In the genomic region with DNA sequence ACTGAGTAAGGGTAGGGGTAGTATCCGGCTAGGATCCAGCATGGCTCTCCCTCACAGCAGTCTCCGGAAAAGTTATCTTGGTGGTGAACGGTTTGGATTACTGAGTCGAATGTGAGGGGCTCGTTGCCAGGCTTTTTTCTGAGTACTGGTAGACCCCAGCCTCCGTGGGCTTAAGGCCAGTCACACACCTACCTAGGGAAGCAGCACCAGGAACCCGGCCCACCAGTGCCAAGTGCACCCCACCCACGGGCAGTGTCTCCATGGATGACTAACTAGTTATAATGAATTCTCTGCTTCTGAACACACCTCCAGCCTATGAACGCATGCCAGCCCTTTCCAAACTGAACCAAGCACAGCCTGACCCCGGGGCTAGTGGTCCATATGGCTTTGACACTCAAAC, we compare ENCODE assay signal across 9 mouse cellular contexts. TPM values are rescaled to one million over a fixed set of nuclear protein-coding genes. Genes with fewer than 3 reads are reported as not detected.
DNase-seq lines count a peak whose midpoint lies in the region; ATAC-seq and TF ChIP-seq lines count a peak whose summit lies in the region.
"Had no signal": no experiment of that assay in that cellular context is flagged by ENCODE, and none has a peak within 500 bp of the region (broad histone marks: within the 10 kb centered on the region; RNA-seq: fewer than 3 reads in every experiment).

No protein-coding gene starts in this region.

- H3K4me2 ChIP-seq in heart, embryonic 15.5 days = peak overlapping the region; percentile 100
- peak overlapping the region; percentile 98 for H3K4me2 ChIP-seq in limb, embryonic 12.5 days
- H3K4me2 ChIP-seq in stomach, embryonic 16.5 days (ENCODE audit: low read depth, low read length) = peak overlapping the region; percentile 100

- no peaks in the 10 kb centered on the region for H3K79me2 ChIP-seq in heart, adult 2 months (replicated peaks; ENCODE audit: control insufficient read depth, insufficient read depth, low read length)

- H3K36me3 ChIP-seq in heart, embryonic 15.5 days = no peaks in the 10 kb centered on the region
- no peaks in the 10 kb centered on the region for H3K36me3 ChIP-seq in heart, adult 2 months (ENCODE audit: control insufficient read depth, insufficient read depth, low read length)
- no peaks in the 10 kb centered on the region for H3K36me3 ChIP-seq in limb, embryonic 12.5 days
- no peaks in the 10 kb centered on the region for H3K36me3 ChIP-seq in stomach, embryonic 16.5 days (ENCODE audit: control insufficient read depth, insufficient read depth, low read length)

- H3K4me3 ChIP-seq in heart, embryonic 15.5 days = peak overlapping the region; percentile 69
- H3K4me3 ChIP-seq in heart, adult 2 months = no peak overlapping the region
- peak overlapping the region; percentile 88 for H3K4me3 ChIP-seq in cortical plate, adult 2 months (ENCODE audit: insufficient read depth, low read length)
- H3K4me3 ChIP-seq in limb, embryonic 12.5 days (replicated peaks) = peak overlapping the region; percentile 66
- peak overlapping the region; percentile 67 for H3K4me3 ChIP-seq in stomach, embryonic 16.5 days (replicated peaks; ENCODE audit: low read length)
- H3K4me3 ChIP-seq: myocyte had no signal

- no peak for TF ChIP-seq CTCF in heart, adult 2 months (IDR thresholded peaks at IDR 0.05)
- TF ChIP-seq CTCF in cortical plate, adult 2 months (IDR thresholded peaks at IDR 0.05; ENCODE audit: extremely low read depth, insufficient read depth, low read length) = no peak

- no peak overlapping the region for H3K9ac ChIP-seq in heart, embryonic 15.5 days
- H3K9ac ChIP-seq in heart, adult 2 months (ENCODE audit: low read depth, low read length) = no peak overlapping the region
- peak overlapping the region; percentile 72; the same call in 1 of the 2 replicates for H3K9ac ChIP-seq in limb, embryonic 12.5 days (replicated peaks)
- H3K9ac ChIP-seq in stomach, embryonic 16.5 days (ENCODE audit: low read length) = peak overlapping the region; percentile 75; the same call in 1 of the 2 replicates

- no peak for DNase-seq in heart, adult 2 months
- DNase-seq in frontal cortex, adult 2 months (ENCODE audit: extremely low spot score in 1 of 2, low spot score in 1 of 2) = peak; percentile 28 to 80
- DNase-seq in thymus, postnatal 0 days (ENCODE audit: low spot score) = no peak

- H3K27me3 ChIP-seq in heart, embryonic 15.5 days = peaks cover 91% of the 10 kb centered on the region
- H3K27me3 ChIP-seq in heart, adult 2 months (ENCODE audit: control insufficient read depth, insufficient read depth, low read length) = peaks cover 13% of the 10 kb centered on the region
- peaks cover 85% of the 10 kb centered on the region for H3K27me3 ChIP-seq in limb, embryonic 12.5 days
- H3K27me3 ChIP-seq in stomach, embryonic 16.5 days (ENCODE audit: control insufficient read depth, insufficient read depth, low read length) = peaks cover 70% of the 10 kb centered on the region

- WGBS in heart, embryonic 15.5 days = 7% methylated on average over 10 of the region's 10 CpGs
- 11% methylated on average over 10 of the region's 10 CpGs for WGBS in heart, adult 2 months
- 11% methylated on average over 10 of the region's 10 CpGs for WGBS in limb, embryonic 12.5 days
- WGBS in stomach, embryonic 16.5 days = 6% methylated on average over 10 of the region's 10 CpGs

- no peak for TF ChIP-seq EP300 in heart, adult 2 months (IDR thresholded peaks at IDR 0.05; ENCODE audit: insufficient read depth, low read depth, low read length)

- peaks cover 27% of the 10 kb centered on the region for H3K4me1 ChIP-seq in heart, embryonic 15.5 days (replicated peaks)
- H3K4me1 ChIP-seq in heart, adult 2 months (ENCODE audit: control insufficient read depth, insufficient read depth, low read length) = no peaks in the 10 kb centered on the region
- no peaks in the 10 kb centered on the region for H3K4me1 ChIP-seq in cortical plate, adult 2 months (ENCODE audit: control insufficient read depth, insufficient read depth, low read length)
- peaks cover 22% of the 10 kb centered on the region for H3K4me1 ChIP-seq in limb, embryonic 12.5 days (replicated peaks)
- peaks cover 6% of the 10 kb centered on the region for H3K4me1 ChIP-seq in stomach, embryonic 16.5 days (ENCODE audit: control insufficient read depth, insufficient read depth, low read length)

- TF ChIP-seq POLR2A in heart, adult 2 months (IDR thresholded peaks at IDR 0.05; ENCODE audit: insufficient read depth, low read depth, low read length) = no peak
- no peak for TF ChIP-seq POLR2A in cortical plate, adult 2 months (IDR thresholded peaks at IDR 0.05; ENCODE audit: extremely low read depth, insufficient read depth, low read length)

- no peak for ATAC-seq in heart, embryonic 15.5 days (replicated peaks; ENCODE audit: insufficient number of reproducible peaks, insufficient read depth, low FRiP score, low read depth)
- ATAC-seq in limb, embryonic 12.5 days (ENCODE audit: insufficient number of reproducible peaks, insufficient read depth, low FRiP score, low TSS enrichment, low read depth) = peak; percentile 15; the same call in 1 of the 2 replicates
- no peak for ATAC-seq in stomach, embryonic 16.5 days (ENCODE audit: insufficient read depth, low FRiP score)
- no peak for ATAC-seq in activated CD4-positive, CD25-positive, alpha-beta regulatory T cell, adult 4 months

- intact Hi-C loops in heart, adult 2 months (cut with DNase I) = no loop called here

- H3K9me3 ChIP-seq in heart, embryonic 15.5 days (replicated peaks) = no peaks in the 10 kb centered on the region
- no peaks in the 10 kb centered on the region for H3K9me3 ChIP-seq in limb, embryonic 12.5 days
- H3K9me3 ChIP-seq in stomach, embryonic 16.5 days (replicated peaks; ENCODE audit: control insufficient read depth, low read length) = no peaks in the 10 kb centered on the region

- no peak overlapping the region for H3K27ac ChIP-seq in heart, embryonic 15.5 days
- no peak overlapping the region for H3K27ac ChIP-seq in heart, adult 2 months
- peak overlapping the region; percentile 91; the same call in 1 of the 2 replicates for H3K27ac ChIP-seq in cortical plate, adult 2 months (ENCODE audit: insufficient read depth, low read length)
- no peak overlapping the region for H3K27ac ChIP-seq in limb, embryonic 12.5 days
- no peak overlapping the region for H3K27ac ChIP-seq in stomach, embryonic 16.5 days (ENCODE audit: low read length)

RNA-seq across cellular contexts. Expression of gene Cacna2d3, which starts 1.6 kb away (rescaled TPM):
- 0.39 and 0.43 TPM in 2 replicates for polyA plus RNA-seq in heart, embryonic 15.5 days (2015; fragmentation: Nextera tagmentation; extraction: Ambion mirVana)
- total RNA-seq in heart, adult 2 months (2021) = under 1 TPM; 0.61 to 0.70 TPM
- 0.78 and 1.5 TPM in 2 replicates for polyA plus RNA-seq in heart, adult 2 months (2012; rRNA removed)
- polyA plus RNA-seq in cortical plate, adult 2 months (2012; rRNA removed) = 69.6 and 75.4 TPM in 2 replicates
- polyA plus RNA-seq in frontal cortex, adult 2 months (2012; rRNA removed) = 33.8 and 37.5 TPM in 2 replicates
- 2.8 and 3.3 TPM in 2 replicates for polyA plus RNA-seq in limb, embryonic 12.5 days (2016; fragmentation: Nextera tagmentation; extraction: Ambion mirVana)
- 1.2 and 1.6 TPM in 2 replicates for polyA plus RNA-seq in stomach, embryonic 16.5 days (2015; fragmentation: Nextera tagmentation; extraction: Ambion mirVana)
- polyA plus RNA-seq in thymus, postnatal 0 days (2015; fragmentation: Nextera tagmentation; extraction: Ambion mirVana) = 0.09 and 0.16 TPM in 2 replicates
- polyA plus RNA-seq in activated CD4-positive, CD25-positive, alpha-beta regulatory T cell, adult 4 months (2017; shearing (Covaris generic)) = not detected

Comparison
In these comparisons a context has a peak if more than half of its experiments do, and no peak if none do; other contexts are left out.
1. H3K9ac ChIP-seq: peak in limb, embryonic 12.5 days (single experiment) and stomach, embryonic 16.5 days (single experiment); none in heart, embryonic 15.5 days (single experiment) and heart, adult 2 months (single experiment).
2. DNase-seq: peak in frontal cortex, adult 2 months (2 of 2); none in heart, adult 2 months (0 of 2) and thymus, postnatal 0 days (single experiment).
3. Peak in every context shown above with its lines, with median percentiles within 50 percentile points of each other: H3K4me2 ChIP-seq.